Mouse (Mus musculus): ENCODE measurements around the gene H2afx. TPM values are rescaled to one million over a fixed set of nuclear protein-coding genes. Genes with fewer than 3 reads are reported as not detected.
"Not testable (repeated sequence)": the region's sequence is repeated elsewhere in the genome, so short reads cannot be mapped to it uniquely, and the experiment has no call there.

H2afx gene
- polyA plus RNA-seq, 1 experiment: 891 TPM

GRCm38 (mm10) chr9:44352337-44352736 is 17.8 kb downstream of the H2afx start:
- no peak for DNase-seq
- TF ChIP-seq CTCF (IDR thresholded peaks at IDR 0.05; ENCODE audit: borderline replicate concordance, control insufficient read depth, extremely low read depth, insufficient read depth, low read length, poor library complexity) (no peak), POLR2A (IDR thresholded peaks at IDR 0.05; ENCODE audit: control insufficient read depth, extremely low read depth, insufficient read depth, low read length, poor library complexity) (no peak)
- H3K27me3 ChIP-seq (ENCODE audit: control insufficient read depth, insufficient read depth, low read length): no peaks in the 10 kb centered on the region

GRCm38 (mm10) chr9:44353142-44353541 is 18.6 kb downstream of the H2afx start:
- WGBS: 95% methylated on average over 6 of the region's 6 CpGs
- H3K36me3 ChIP-seq (ENCODE audit: control insufficient read depth, insufficient read depth, low read length): peaks cover 87% of the 10 kb centered on the region
- no peak overlapping the region for H3K4me3 ChIP-seq (ENCODE audit: control insufficient read depth, insufficient read depth, low read length)
- TF ChIP-seq POLR2A (IDR thresholded peaks at IDR 0.05; ENCODE audit: control insufficient read depth, extremely low read depth, insufficient read depth, low read length, poor library complexity) (no peak), CTCF (IDR thresholded peaks at IDR 0.05; ENCODE audit: borderline replicate concordance, control insufficient read depth, extremely low read depth, insufficient read depth, low read length, poor library complexity) (no peak)
- no peak overlapping the region for H3K27ac ChIP-seq (ENCODE audit: control insufficient read depth, insufficient read depth, low read length)
- no peak for DNase-seq
- H3K4me1 ChIP-seq (replicated peaks; ENCODE audit: control insufficient read depth, insufficient read depth, low read length): peaks cover 3% of the 10 kb centered on the region
- H3K27me3 ChIP-seq (ENCODE audit: control insufficient read depth, insufficient read depth, low read length): no peaks in the 10 kb centered on the region

More at GRCm38 (mm10) chr9:44352337-44352736, 17.8 kb downstream of the H2afx start:
- H3K27ac ChIP-seq (ENCODE audit: control insufficient read depth, insufficient read depth, low read length): no peak overlapping the region
- H3K36me3 ChIP-seq (ENCODE audit: control insufficient read depth, insufficient read depth, low read length): peaks cover 86% of the 10 kb centered on the region
- H3K4me1 ChIP-seq (replicated peaks; ENCODE audit: control insufficient read depth, insufficient read depth, low read length): peaks cover 3% of the 10 kb centered on the region
- no peak overlapping the region for H3K4me3 ChIP-seq (ENCODE audit: control insufficient read depth, insufficient read depth, low read length)
- WGBS: 98% methylated on average over 10 of the region's 10 CpGs

GRCm38 (mm10) chr9:44357207-44357606 is 22.7 kb downstream of the H2afx start:
- Histone ChIP-seq H3K36me3 (ENCODE audit: control insufficient read depth, insufficient read depth, low read length) (peaks cover 61% of the 10 kb centered on the region), H3K27ac (ENCODE audit: control insufficient read depth, insufficient read depth, low read length) (no peak overlapping the region), H3K27me3 (ENCODE audit: control insufficient read depth, insufficient read depth, low read length) (no peaks in the 10 kb centered on the region), H3K4me1 (replicated peaks; ENCODE audit: control insufficient read depth, insufficient read depth, low read length) (peaks cover 3% of the 10 kb centered on the region), H3K4me3 (ENCODE audit: control insufficient read depth, insufficient read depth, low read length) (no peak overlapping the region)
- peak; percentile 47 for DNase-seq
- 64% methylated on average over 4 of the region's 4 CpGs for WGBS
- TF ChIP-seq POLR2A (IDR thresholded peaks at IDR 0.05; ENCODE audit: control insufficient read depth, extremely low read depth, insufficient read depth, low read length, poor library complexity) (no peak), CTCF (IDR thresholded peaks at IDR 0.05; ENCODE audit: borderline replicate concordance, control insufficient read depth, extremely low read depth, insufficient read depth, low read length, poor library complexity) (no peak)

- no peak for TF ChIP-seq CTCF (IDR thresholded peaks at IDR 0.05; ENCODE audit: borderline replicate concordance, control insufficient read depth, extremely low read depth, insufficient read depth, low read length, poor library complexity)
- TF ChIP-seq POLR2A (IDR thresholded peaks at IDR 0.05; ENCODE audit: control insufficient read depth, extremely low read depth, insufficient read depth, low read length, poor library complexity): peak; percentile 57; the same call in 1 of the 2 replicates
- peak within 1 kb of the TSS; percentile 65 for H3K27ac ChIP-seq (ENCODE audit: control insufficient read depth, insufficient read depth, low read length)
- no peaks in the 10 kb centered on the region for H3K27me3 ChIP-seq (ENCODE audit: control insufficient read depth, insufficient read depth, low read length)
- peaks cover 3% of the 10 kb centered on the region for H3K4me1 ChIP-seq (replicated peaks; ENCODE audit: control insufficient read depth, insufficient read depth, low read length)
- H3K4me3 ChIP-seq (ENCODE audit: control insufficient read depth, insufficient read depth, low read length): peak within 1 kb of the TSS; percentile 95
- peaks cover 20% of the 10 kb centered on the region for H3K36me3 ChIP-seq (ENCODE audit: control insufficient read depth, insufficient read depth, low read length)
- peak; percentile 94 for DNase-seq
- under 1% methylated on average over 44 of the region's 44 CpGs for WGBS
Observed at GRCm38 (mm10) chr9:44361190-44361917, 26.9 kb downstream of the H2afx start, which contains the start of gene Vps11. Gene Vps11, minus strand, starts transcription at chr9:44361670.

GRCm38 (mm10) chr9:44361931-44362330 is 27.4 kb downstream of the H2afx start:
- peaks cover 14% of the 10 kb centered on the region for H3K36me3 ChIP-seq (ENCODE audit: control insufficient read depth, insufficient read depth, low read length)
- not testable (repeated sequence) for H3K27me3 ChIP-seq (ENCODE audit: control insufficient read depth, insufficient read depth, low read length); DNase-seq; H3K4me1 ChIP-seq (replicated peaks; ENCODE audit: control insufficient read depth, insufficient read depth, low read length)
- H3K27ac ChIP-seq (ENCODE audit: control insufficient read depth, insufficient read depth, low read length): peak overlapping the region; percentile 3; the same call in 1 of the 2 replicates
- H3K4me3 ChIP-seq (ENCODE audit: control insufficient read depth, insufficient read depth, low read length): peak overlapping the region; percentile 95
- WGBS: 43% methylated on average over 4 of the region's 4 CpGs

- 71% methylated on average over 3 of the region's 3 CpGs for WGBS
- TF ChIP-seq CTCF (IDR thresholded peaks at IDR 0.05; ENCODE audit: borderline replicate concordance, control insufficient read depth, extremely low read depth, insufficient read depth, low read length, poor library complexity) (no peak), POLR2A (IDR thresholded peaks at IDR 0.05; ENCODE audit: control insufficient read depth, extremely low read depth, insufficient read depth, low read length, poor library complexity) (no peak)
- Histone ChIP-seq H3K36me3 (ENCODE audit: control insufficient read depth, insufficient read depth, low read length) (no peaks in the 10 kb centered on the region), H3K4me3 (ENCODE audit: control insufficient read depth, insufficient read depth, low read length) (no peak overlapping the region), H3K27ac (ENCODE audit: control insufficient read depth, insufficient read depth, low read length) (no peak overlapping the region), H3K4me1 (replicated peaks; ENCODE audit: control insufficient read depth, insufficient read depth, low read length) (no peaks in the 10 kb centered on the region), H3K27me3 (ENCODE audit: control insufficient read depth, insufficient read depth, low read length) (no peaks in the 10 kb centered on the region)
- peak; percentile 21 for DNase-seq
Observed at GRCm38 (mm10) chr9:44364480-44364879, 30.0 kb downstream of the H2afx start.
